Mouse (Mus musculus): ENCODE data around the gene Zfp354a. TPM values are rescaled to one million over a fixed set of nuclear protein-coding genes. Genes with fewer than 3 reads are reported as not detected.

Zfp354a gene
- polyA plus RNA-seq, 1 experiment from 2014 or later: 10.3 TPM

DNA sequence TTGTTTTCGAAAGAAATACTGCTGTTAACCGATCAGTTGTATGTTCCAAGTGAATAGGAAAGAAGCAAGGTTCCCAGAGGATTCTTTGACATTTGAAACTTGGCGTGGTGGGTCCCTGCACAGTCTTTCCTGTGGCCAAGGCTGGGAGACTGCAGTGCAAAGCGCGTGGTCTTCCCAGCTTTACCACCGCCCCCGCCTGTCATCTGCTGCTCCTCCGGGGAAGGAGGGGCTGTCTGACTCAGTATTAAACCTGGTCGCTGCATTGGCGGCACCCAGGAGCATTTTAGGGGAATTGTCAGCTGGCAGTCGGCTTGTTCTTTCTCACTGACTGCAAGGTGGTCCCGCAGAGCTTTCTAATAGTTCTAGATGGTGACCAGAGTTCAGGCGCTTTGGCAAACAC, 26.2 kb downstream of the Zfp354a start:
- Histone ChIP-seq H3K4me1 (ENCODE audit: control insufficient read depth, insufficient read depth, low read length) (no peaks in the 10 kb centered on the region), H3K9ac (ENCODE audit: low read length) (no peak overlapping the region), H3K27me3 (ENCODE audit: control insufficient read depth, insufficient read depth, low read length) (no peaks in the 10 kb centered on the region), H3K27ac (ENCODE audit: low read depth, low read length) (no peak overlapping the region), H3K4me2 (no peak overlapping the region), H3K4me3 (ENCODE audit: low read depth, low read length) (no peak overlapping the region), H3K9me3 (ENCODE audit: control insufficient read depth, low read length) (no peaks in the 10 kb centered on the region), H3K36me3 (ENCODE audit: control insufficient read depth, insufficient read depth, low read length) (no peaks in the 10 kb centered on the region)
- 75% methylated on average over 13 of the region's 13 CpGs for WGBS
- DNase-seq (ENCODE audit: low spot score, missing footprints) (no peak), ATAC-seq (ENCODE audit: low FRiP score) (no peak)

GRCm38 (mm10) chr11:51107261-51107660, 48.2 kb downstream of the Zfp354a start:
- DNase-seq (ENCODE audit: low spot score, missing footprints) (no peak), ATAC-seq (ENCODE audit: low FRiP score) (no peak)
- Histone ChIP-seq H3K36me3 (ENCODE audit: control insufficient read depth, insufficient read depth, low read length) (no peaks in the 10 kb centered on the region), H3K9ac (ENCODE audit: low read length) (no peak overlapping the region), H3K27ac (ENCODE audit: low read depth, low read length) (no peak overlapping the region), H3K9me3 (ENCODE audit: control insufficient read depth, low read length) (no peaks in the 10 kb centered on the region), H3K4me2 (no peak overlapping the region), H3K4me3 (ENCODE audit: low read depth, low read length) (no peak overlapping the region), H3K4me1 (ENCODE audit: control insufficient read depth, insufficient read depth, low read length) (no peaks in the 10 kb centered on the region), H3K27me3 (ENCODE audit: control insufficient read depth, insufficient read depth, low read length) (no peaks in the 10 kb centered on the region)
- 81% methylated on average over 2 of the region's 2 CpGs for WGBS

- Histone ChIP-seq H3K27me3 (ENCODE audit: control insufficient read depth, insufficient read depth, low read length) (no peaks in the 10 kb centered on the region), H3K36me3 (ENCODE audit: control insufficient read depth, insufficient read depth, low read length) (no peaks in the 10 kb centered on the region), H3K4me1 (ENCODE audit: control insufficient read depth, insufficient read depth, low read length) (no peaks in the 10 kb centered on the region), H3K9ac (ENCODE audit: low read length) (no peak overlapping the region), H3K4me2 (no peak overlapping the region), H3K27ac (ENCODE audit: low read depth, low read length) (no peak overlapping the region), H3K4me3 (ENCODE audit: low read depth, low read length) (no peak overlapping the region), H3K9me3 (ENCODE audit: control insufficient read depth, low read length) (no peaks in the 10 kb centered on the region)
- 82% methylated on average over 3 of the region's 3 CpGs for WGBS
- DNase-seq (ENCODE audit: low spot score, missing footprints) (no peak), ATAC-seq (ENCODE audit: low FRiP score) (no peak)
Observed at GRCm38 (mm10) chr11:51110621-51111020, 51.6 kb downstream of the Zfp354a start.

Other genes starting within 250 kb of the Zfp354a start
- gene Zfp354c, start 231.5 kb upstream of the Zfp354a start, polyA plus RNA-seq (2014; fragmentation: Nextera tagmentation; extraction: Ambion mirVana): 46.7 and 48.5 TPM in 2 replicates
- 1.3 and 1.5 TPM in 2 replicates for gene Zfp879, start 217.7 kb upstream of the Zfp354a start, polyA plus RNA-seq (2014; fragmentation: Nextera tagmentation; extraction: Ambion mirVana)
- gene Grm6, start 208.6 kb upstream of the Zfp354a start, polyA plus RNA-seq (2014; fragmentation: Nextera tagmentation; extraction: Ambion mirVana): not detected in 2 replicates
- 18.7 and 20.6 TPM in 2 replicates for gene Zfp454, start 171.6 kb upstream of the Zfp354a start, polyA plus RNA-seq (2014; fragmentation: Nextera tagmentation; extraction: Ambion mirVana)
- 35.5 and 39.0 TPM in 2 replicates for gene Zfp2, start 143.1 kb upstream of the Zfp354a start, polyA plus RNA-seq (2014; fragmentation: Nextera tagmentation; extraction: Ambion mirVana)
- gene Zfp354b, start 127.6 kb upstream of the Zfp354a start, polyA plus RNA-seq (2014; fragmentation: Nextera tagmentation; extraction: Ambion mirVana): 1.5 and 1.7 TPM in 2 replicates
- gene 4933414I15Rik, start 115.5 kb upstream of the Zfp354a start, polyA plus RNA-seq (2014; fragmentation: Nextera tagmentation; extraction: Ambion mirVana): not detected in 2 replicates
- not detected in 2 replicates for gene Prop1, start 105.5 kb upstream of the Zfp354a start, polyA plus RNA-seq (2014; fragmentation: Nextera tagmentation; extraction: Ambion mirVana)
- gene Olfr1378, start 92.7 kb upstream of the Zfp354a start, polyA plus RNA-seq (2014; fragmentation: Nextera tagmentation; extraction: Ambion mirVana): not detected in 2 replicates
- not detected in 2 replicates for gene Olfr1377, start 77.3 kb upstream of the Zfp354a start, polyA plus RNA-seq (2014; fragmentation: Nextera tagmentation; extraction: Ambion mirVana)
- gene Olfr51, start 55.7 kb upstream of the Zfp354a start, polyA plus RNA-seq (2014; fragmentation: Nextera tagmentation; extraction: Ambion mirVana): not detected in 2 replicates
- gene Olfr54, start 45.0 kb upstream of the Zfp354a start, polyA plus RNA-seq (2014; fragmentation: Nextera tagmentation; extraction: Ambion mirVana): not detected in 2 replicates
- not detected in 2 replicates for gene Olfr1375, start 11.1 kb upstream of the Zfp354a start, polyA plus RNA-seq (2014; fragmentation: Nextera tagmentation; extraction: Ambion mirVana)
- not detected in 2 replicates for gene Gm12569, start 161.2 kb downstream of the Zfp354a start, polyA plus RNA-seq (2014; fragmentation: Nextera tagmentation; extraction: Ambion mirVana)
- gene Clk4, start 202.5 kb downstream of the Zfp354a start, polyA plus RNA-seq (2014; fragmentation: Nextera tagmentation; extraction: Ambion mirVana): 136 and 144 TPM in 2 replicates
- gene BC049762, start 203.8 kb downstream of the Zfp354a start, polyA plus RNA-seq (2014; fragmentation: Nextera tagmentation; extraction: Ambion mirVana): 0.42 TPM in 1 of 2 replicates, not detected in the other
- 10.7 and 11.1 TPM in 2 replicates for gene Col23a1, start 230.7 kb downstream of the Zfp354a start, polyA plus RNA-seq (2014; fragmentation: Nextera tagmentation; extraction: Ambion mirVana)